Mouse (Mus musculus) liver, embryonic 12.5 days (tissue): ENCODE data around the gene 1110051M20Rik. TPM values are rescaled to one million over a fixed set of nuclear protein-coding genes. Genes with fewer than 3 reads are reported as not detected.

Experiments used
- ATAC-seq: fragments of 200-750 bp; cut with Nextera tagmentation; 2 replicates; pipeline ENCODE4 v1.8.0; 2017; ENCODE audit warnings: moderate number of reproducible peaks, mild to moderate bottlenecking, moderate library complexity
- H3K27ac ChIP-seq: fragments of 300-500 bp; sonication (generic); 2 replicates; pipeline ENCODE4 v1.5.1; 2016; ENCODE audit warnings: mild to moderate bottlenecking
- H3K27me3 ChIP-seq: fragments of 300-500 bp; sonication (generic); replicated peaks from 2 replicates; pipeline ENCODE4 v1.6.1; 2016; ENCODE audit warnings: mild to moderate bottlenecking, moderate library complexity
- H3K36me3 ChIP-seq: fragments of 300-500 bp; sonication (generic); 2 replicates; pipeline ENCODE4 v1.6.1; 2016; ENCODE audit warnings: mild to moderate bottlenecking, moderate library complexity
- H3K4me1 ChIP-seq: fragments of 300-500 bp; sonication (generic); 2 replicates; pipeline ENCODE4 v1.6.1; 2016
- H3K4me2 ChIP-seq: fragments of 300-500 bp; sonication (generic); 2 replicates; pipeline ENCODE4 v1.6.1; 2016; ENCODE audit warnings: mild to moderate bottlenecking, moderate library complexity
- H3K4me3 ChIP-seq: fragments of 300-500 bp; sonication (generic); 2 replicates; pipeline ENCODE4 v1.5.1; 2016; ENCODE audit warnings: mild to moderate bottlenecking, moderate library complexity
- H3K9ac ChIP-seq: fragments of 300-500 bp; sonication (generic); 2 replicates; pipeline ENCODE4 v1.6.1; 2016; ENCODE audit warnings: mild to moderate bottlenecking, moderate library complexity
- H3K9me3 ChIP-seq: fragments of 300-500 bp; sonication (generic); replicated peaks from 2 replicates; pipeline ENCODE4 v1.6.1; 2016; ENCODE audit warnings: mild to moderate bottlenecking, moderate library complexity
- WGBS: fragments of 180-500 bp; shearing (Covaris S2); methylation state at CpG from one replicate; pipeline ENCODE4 v1.1.7; 2016; ENCODE audit not compliant: insufficient replicate concordance; 5-methylcytosine and 5-hydroxymethylcytosine counted together
- polyA plus RNA-seq: library from polyadenylated mRNA; unstranded; fragments of >200 nt; fragmentation: Nextera tagmentation; extraction: Ambion mirVana; gene quantifications from 2 replicates; pipeline ENCODE4 v1.2.1, GENCODE M21; 2016

Gene 1110051M20Rik
- polyA plus RNA-seq, 1 experiment from 2014 or later, result 9.1 TPM

DNA sequence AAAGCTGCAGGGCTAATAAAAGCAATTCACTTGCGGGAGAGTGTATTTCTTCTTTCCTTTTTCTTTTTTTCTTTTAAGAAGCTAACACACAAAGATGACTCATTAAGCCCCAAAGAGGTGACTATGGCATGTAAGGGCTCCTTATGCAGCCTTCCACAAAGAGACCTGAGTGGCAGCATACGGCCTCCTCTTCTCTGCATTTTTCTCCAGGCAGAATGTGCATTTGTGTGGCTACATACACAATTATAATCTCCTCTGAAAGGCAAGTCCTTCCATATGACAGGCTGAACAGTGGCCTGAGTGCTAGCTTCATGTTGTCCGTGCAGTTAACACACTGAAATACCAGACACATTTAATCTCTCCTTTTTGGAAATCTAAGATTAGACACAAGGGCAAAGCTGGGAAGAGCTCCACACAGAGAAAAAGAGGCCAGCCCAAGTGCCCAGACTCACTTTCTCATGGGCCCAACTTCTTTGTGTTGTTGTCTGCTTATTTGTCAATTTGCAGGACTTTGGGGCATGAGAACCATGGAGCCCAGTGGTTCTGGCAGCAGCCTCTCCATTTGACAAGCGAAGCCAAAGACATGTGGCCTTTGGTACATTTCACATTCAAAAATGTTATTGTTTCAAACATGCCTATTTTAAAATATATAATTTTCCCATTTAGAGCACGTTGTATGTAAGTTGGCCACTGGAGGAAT is 7.2 kb downstream of the 1110051M20Rik start:
- Histone ChIP-seq H3K9me3 (no peaks in the 10 kb centered on the region), H3K27me3 (no peaks in the 10 kb centered on the region), H3K4me3 (no peak overlapping the region), H3K4me2 (no peak overlapping the region), H3K4me1 (no peaks in the 10 kb centered on the region), H3K9ac (no peak overlapping the region), H3K36me3 (no peaks in the 10 kb centered on the region), H3K27ac (no peak overlapping the region)
- WGBS, result 70% methylated on average over 5 of the region's 5 CpGs
- ATAC-seq, result no peak

DNA sequence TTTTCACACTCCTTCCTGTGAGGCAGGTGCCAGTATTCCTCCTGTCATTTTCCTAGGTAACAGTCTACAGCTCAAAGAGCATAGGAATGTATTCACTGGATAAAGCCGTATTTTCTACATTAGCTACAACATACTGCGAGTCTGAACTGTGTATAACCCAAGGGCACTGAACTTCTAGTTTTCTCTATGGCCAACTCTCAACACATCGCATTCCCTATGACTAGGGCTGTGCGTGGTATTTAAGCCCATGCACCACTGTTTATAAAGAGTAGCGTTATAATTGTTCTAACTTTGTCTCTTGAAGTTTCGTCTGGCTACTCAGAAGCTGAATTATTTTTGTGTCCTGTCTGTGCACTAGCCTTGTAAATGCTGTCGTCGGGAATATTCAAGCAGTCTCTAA is 7.8 kb downstream of the 1110051M20Rik start:
- Histone ChIP-seq H3K36me3 (no peaks in the 10 kb centered on the region), H3K27me3 (no peaks in the 10 kb centered on the region), H3K27ac (no peak overlapping the region), H3K4me2 (no peak overlapping the region), H3K4me3 (no peak overlapping the region), H3K9ac (no peak overlapping the region), H3K4me1 (no peaks in the 10 kb centered on the region), H3K9me3 (no peaks in the 10 kb centered on the region)
- WGBS, result 78% methylated on average over 8 of the region's 8 CpGs
- ATAC-seq, result no peak

DNA sequence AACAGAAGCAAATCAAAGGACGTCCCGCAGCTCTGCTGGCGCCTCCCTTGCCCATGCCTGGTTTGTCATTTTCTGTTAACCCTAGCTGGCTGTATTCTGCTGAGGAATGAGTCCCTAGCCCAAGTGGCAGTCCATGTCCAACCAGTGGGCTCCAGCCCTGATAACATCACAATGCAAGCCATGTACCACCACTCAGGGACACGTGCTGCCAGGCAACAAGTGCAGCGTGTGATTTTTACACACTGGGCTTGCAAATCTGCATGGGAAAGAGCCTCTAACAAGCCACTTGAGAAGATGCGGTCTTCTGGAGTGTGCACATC is 13.9 kb downstream of the 1110051M20Rik start:
- WGBS, result 66% methylated on average over 6 of the region's 6 CpGs
- H3K9ac ChIP-seq, result no peak overlapping the region

DNA sequence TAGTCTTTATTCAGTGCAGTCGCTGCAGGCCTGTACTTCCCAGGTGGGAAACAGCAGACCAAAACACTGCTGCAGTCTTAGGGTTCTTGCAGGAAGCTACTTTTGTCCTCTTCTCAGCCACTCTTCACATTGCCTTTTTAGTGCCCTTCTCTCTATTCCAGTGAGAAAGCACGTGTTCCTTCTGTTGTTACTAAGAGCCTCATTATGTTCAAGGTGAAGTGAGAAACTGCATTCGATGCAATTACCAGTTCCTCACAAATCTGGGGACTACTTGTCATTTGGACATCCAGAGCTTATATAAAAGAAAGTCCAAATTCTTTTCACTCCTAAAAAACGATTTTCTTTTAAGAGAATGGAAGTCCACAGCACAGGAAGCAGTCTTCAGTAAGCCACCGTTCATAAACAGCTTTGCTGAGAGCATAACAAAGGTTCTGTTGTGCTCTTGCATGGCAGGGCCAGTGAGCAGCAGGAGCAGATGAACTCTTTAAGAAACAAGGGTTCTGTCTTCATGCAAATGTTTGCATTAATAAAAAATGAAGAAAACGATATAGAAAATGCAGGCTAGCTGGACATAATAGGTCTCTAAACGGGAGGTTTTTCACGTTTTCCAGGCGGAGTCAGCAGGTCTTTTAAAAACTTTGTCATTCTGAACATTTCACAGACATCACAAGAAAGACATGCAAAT is 14.4 kb downstream of the 1110051M20Rik start:
- H3K9me3 ChIP-seq, result no peaks in the 10 kb centered on the region
- H3K4me3 ChIP-seq, result no peak overlapping the region
- 49% methylated on average over 9 of the region's 9 CpGs for WGBS
- H3K27me3 ChIP-seq, result no peaks in the 10 kb centered on the region
- H3K36me3 ChIP-seq, result no peaks in the 10 kb centered on the region
- ATAC-seq, result no peak
- H3K4me1 ChIP-seq, result no peaks in the 10 kb centered on the region
- no peak overlapping the region for H3K9ac ChIP-seq
- H3K4me2 ChIP-seq, result no peak overlapping the region
- H3K27ac ChIP-seq, result no peak overlapping the region

More for the DNA sequence above, 13.9 kb downstream of the 1110051M20Rik start:
- H3K9me3 ChIP-seq, result no peaks in the 10 kb centered on the region
- no peak overlapping the region for H3K4me2 ChIP-seq
- no peaks in the 10 kb centered on the region for H3K4me1 ChIP-seq
- H3K27ac ChIP-seq, result no peak overlapping the region
- H3K27me3 ChIP-seq, result no peaks in the 10 kb centered on the region
- H3K4me3 ChIP-seq, result no peak overlapping the region
- ATAC-seq, result no peak
- H3K36me3 ChIP-seq, result no peaks in the 10 kb centered on the region

DNA sequence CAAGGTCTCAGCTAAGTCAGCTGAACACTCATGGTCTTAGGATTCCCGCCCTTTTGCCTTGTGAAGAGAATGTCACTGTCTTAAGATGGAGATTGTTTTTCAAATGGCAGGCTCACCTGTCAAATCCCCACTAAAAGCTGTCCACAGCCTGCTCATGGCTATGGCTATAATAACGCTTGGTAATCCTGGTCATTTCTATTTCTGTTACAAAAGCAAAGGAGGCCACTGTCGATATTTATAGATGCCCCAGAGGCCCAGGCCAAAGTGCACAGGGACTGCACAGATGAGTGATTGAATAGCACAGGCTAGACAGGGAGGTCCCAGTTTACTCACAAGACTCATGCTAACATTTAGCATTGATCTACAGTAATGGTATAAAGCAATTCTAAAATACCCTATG is 15.4 kb downstream of the 1110051M20Rik start:
- ATAC-seq, result no peak
- H3K4me1 ChIP-seq, result no peaks in the 10 kb centered on the region
- no peaks in the 10 kb centered on the region for H3K27me3 ChIP-seq
- H3K4me3 ChIP-seq, result no peak overlapping the region
- H3K9me3 ChIP-seq, result no peaks in the 10 kb centered on the region
- H3K27ac ChIP-seq, result no peak overlapping the region
- H3K36me3 ChIP-seq, result no peaks in the 10 kb centered on the region
- H3K4me2 ChIP-seq, result no peak overlapping the region
- H3K9ac ChIP-seq, result no peak overlapping the region
- WGBS, result 72% methylated on average over 3 of the region's 3 CpGs

DNA sequence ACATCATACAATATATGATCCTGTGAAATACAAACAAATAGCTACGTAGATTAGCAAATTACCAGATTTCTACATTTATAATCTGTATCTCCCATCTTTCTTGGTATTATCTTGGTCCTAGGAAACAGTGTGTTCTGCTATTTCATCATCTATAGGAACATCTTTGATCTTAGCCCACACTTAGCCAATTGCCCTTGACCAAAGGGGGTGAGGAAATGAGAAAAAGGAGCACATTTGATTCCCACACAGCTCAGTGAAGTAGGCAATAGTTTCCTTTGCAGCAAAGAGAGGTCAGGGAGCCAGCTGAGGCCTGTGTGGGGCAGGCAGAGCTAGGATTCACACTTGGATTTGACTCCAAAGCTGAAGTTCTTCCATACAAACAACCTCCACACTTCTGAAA is 18.2 kb downstream of the 1110051M20Rik start:
- no peak overlapping the region for H3K9ac ChIP-seq
- no peak overlapping the region for H3K27ac ChIP-seq
- H3K4me3 ChIP-seq, result no peak overlapping the region
- no peaks in the 10 kb centered on the region for H3K4me1 ChIP-seq
- H3K9me3 ChIP-seq, result no peaks in the 10 kb centered on the region
- WGBS, result 77% methylated on average over 1 of the region's 1 CpGs
- H3K4me2 ChIP-seq, result no peak overlapping the region
- no peak for ATAC-seq
- H3K27me3 ChIP-seq, result no peaks in the 10 kb centered on the region
- H3K36me3 ChIP-seq, result no peaks in the 10 kb centered on the region

DNA sequence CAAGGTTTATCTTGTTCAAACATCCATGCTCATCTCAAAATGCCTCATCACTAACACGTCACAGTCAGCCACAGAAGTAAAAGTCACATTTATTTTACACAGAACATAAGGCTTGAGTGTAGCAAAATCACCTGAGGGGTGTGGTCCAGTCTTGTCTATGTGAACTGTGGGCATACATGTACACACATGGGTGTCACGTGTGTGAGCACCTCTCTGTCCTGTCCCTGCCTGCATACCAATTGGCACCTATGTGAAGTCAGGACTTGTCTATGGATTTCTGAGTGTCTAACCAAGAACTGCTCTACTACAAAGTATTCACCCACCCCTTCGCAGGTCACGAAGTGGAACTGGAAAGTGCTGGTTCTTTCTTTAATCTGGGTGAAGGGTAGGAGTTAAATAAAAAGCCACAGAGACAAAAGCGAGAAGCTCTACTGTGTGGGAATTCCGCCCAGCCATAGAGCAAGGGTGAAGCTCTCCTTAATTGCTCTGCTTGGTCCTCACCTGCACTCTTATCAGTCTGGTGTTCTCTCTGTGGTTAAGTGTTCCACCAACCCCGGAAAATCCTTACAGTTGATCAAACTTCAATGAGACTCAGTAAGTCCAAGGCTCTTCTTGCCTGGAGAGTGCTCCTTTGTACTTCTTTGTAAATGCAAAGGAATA is 20.3 kb downstream of the 1110051M20Rik start:
- ATAC-seq, result no peak
- H3K4me3 ChIP-seq, result no peak overlapping the region
- H3K9ac ChIP-seq, result no peak overlapping the region
- WGBS, result 65% methylated on average over 7 of the region's 7 CpGs
- H3K9me3 ChIP-seq, result no peaks in the 10 kb centered on the region
- H3K27me3 ChIP-seq, result no peaks in the 10 kb centered on the region
- no peaks in the 10 kb centered on the region for H3K4me1 ChIP-seq
- no peaks in the 10 kb centered on the region for H3K36me3 ChIP-seq
- H3K4me2 ChIP-seq, result no peak overlapping the region
- no peak overlapping the region for H3K27ac ChIP-seq

DNA sequence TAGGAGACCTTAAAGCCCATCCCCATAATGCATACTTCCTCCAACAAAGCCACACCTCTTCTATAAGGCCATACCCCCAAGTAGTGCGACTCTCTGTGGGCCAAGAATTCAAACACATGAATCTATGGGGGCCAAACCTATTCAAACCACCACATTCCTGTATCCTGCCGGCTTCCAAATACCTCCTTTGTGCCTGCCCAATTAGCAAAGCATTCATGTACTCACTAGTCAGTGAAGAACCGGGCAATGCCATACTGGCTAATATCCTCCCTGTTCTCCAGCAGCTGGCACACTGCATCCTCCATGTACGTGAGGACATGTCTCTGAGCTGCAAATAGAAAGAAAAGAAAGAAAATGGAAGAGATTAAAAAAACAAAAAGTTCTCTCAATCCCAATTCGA is 22.9 kb downstream of the 1110051M20Rik start:
- no peak overlapping the region for H3K4me2 ChIP-seq
- 73% methylated on average over 5 of the region's 5 CpGs for WGBS
- no peak overlapping the region for H3K4me3 ChIP-seq
- H3K27ac ChIP-seq, result no peak overlapping the region
- no peaks in the 10 kb centered on the region for H3K9me3 ChIP-seq
- no peak overlapping the region for H3K9ac ChIP-seq
- H3K4me1 ChIP-seq, result no peaks in the 10 kb centered on the region
- H3K36me3 ChIP-seq, result no peaks in the 10 kb centered on the region
- no peaks in the 10 kb centered on the region for H3K27me3 ChIP-seq
- ATAC-seq, result no peak

DNA sequence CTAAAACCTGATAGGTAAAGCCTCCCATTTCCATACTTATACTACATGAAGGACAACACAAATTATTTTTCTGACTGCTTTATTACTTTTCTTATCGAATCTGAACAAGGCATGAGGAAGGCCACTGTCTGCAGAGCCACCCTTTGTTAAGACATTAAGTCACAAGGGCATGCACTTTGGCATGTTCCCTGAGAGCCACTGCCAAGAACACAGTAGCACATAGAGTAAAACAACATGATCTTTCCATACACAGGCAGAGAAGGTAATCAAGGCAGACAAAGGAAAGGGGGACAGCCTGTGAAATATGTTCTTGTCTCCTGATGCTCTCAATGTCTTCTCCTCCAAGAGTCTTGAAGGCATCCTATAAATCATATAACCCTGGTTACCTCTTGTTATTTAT is 30.7 kb downstream of the 1110051M20Rik start:
- no peaks in the 10 kb centered on the region for H3K9me3 ChIP-seq
- H3K9ac ChIP-seq, result no peak overlapping the region
- ATAC-seq, result no peak
- WGBS, result 54% methylated on average over 1 of the region's 1 CpGs
- no peak overlapping the region for H3K27ac ChIP-seq
- no peaks in the 10 kb centered on the region for H3K36me3 ChIP-seq
- no peak overlapping the region for H3K4me2 ChIP-seq
- no peaks in the 10 kb centered on the region for H3K4me1 ChIP-seq
- no peaks in the 10 kb centered on the region for H3K27me3 ChIP-seq
- H3K4me3 ChIP-seq, result no peak overlapping the region

DNA sequence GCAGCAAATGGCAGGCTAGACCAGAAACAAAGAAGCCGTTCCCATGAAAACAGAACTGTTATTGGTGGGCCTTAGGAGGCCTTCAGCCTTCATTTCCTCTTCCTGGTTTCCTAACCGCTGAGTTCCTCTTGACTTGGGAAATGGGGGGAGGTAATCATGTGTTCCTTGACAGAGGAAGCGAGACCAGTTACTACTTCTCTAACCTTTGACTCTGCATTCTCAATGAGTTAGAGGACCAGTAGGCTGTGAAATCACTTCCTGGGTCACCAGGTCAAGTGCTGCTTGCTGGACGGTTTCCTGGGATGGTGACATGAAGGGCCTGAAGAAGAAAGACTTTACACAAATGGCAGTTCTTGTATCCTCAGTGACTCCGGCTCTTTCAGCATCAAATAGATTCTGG is 32.1 kb downstream of the 1110051M20Rik start:
- H3K4me3 ChIP-seq, result no peak overlapping the region
- no peak for ATAC-seq
- no peaks in the 10 kb centered on the region for H3K4me1 ChIP-seq
- H3K27ac ChIP-seq, result no peak overlapping the region
- no peak overlapping the region for H3K4me2 ChIP-seq
- H3K9me3 ChIP-seq, result no peaks in the 10 kb centered on the region
- no peak overlapping the region for H3K9ac ChIP-seq
- H3K36me3 ChIP-seq, result no peaks in the 10 kb centered on the region
- H3K27me3 ChIP-seq, result no peaks in the 10 kb centered on the region
- 47% methylated on average over 5 of the region's 5 CpGs for WGBS

DNA sequence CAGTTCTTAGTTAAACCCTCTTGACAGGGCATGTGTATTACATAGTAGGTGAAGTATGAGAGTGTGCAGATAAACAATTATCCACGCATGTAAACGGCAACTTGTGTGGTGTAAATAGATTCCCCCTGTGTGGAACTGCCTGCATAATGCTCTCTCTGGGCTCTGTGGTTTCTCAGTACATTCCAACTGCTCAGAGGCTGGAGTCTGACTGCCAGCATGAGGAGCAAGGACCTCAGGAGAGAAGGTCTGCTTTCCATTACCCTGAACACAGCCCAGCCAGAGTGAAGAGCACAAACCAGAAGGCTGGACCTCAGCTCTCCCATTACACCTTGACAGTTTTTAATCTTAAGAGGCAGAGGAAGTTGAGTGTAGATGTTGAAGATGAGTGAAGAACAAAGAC is 33.0 kb downstream of the 1110051M20Rik start:
- Histone ChIP-seq H3K27me3 (no peaks in the 10 kb centered on the region), H3K9me3 (no peaks in the 10 kb centered on the region), H3K9ac (no peak overlapping the region), H3K36me3 (no peaks in the 10 kb centered on the region), H3K27ac (no peak overlapping the region), H3K4me3 (no peak overlapping the region), H3K4me1 (no peaks in the 10 kb centered on the region), H3K4me2 (no peak overlapping the region)
- no peak for ATAC-seq
- 73% methylated on average over 2 of the region's 2 CpGs for WGBS

DNA sequence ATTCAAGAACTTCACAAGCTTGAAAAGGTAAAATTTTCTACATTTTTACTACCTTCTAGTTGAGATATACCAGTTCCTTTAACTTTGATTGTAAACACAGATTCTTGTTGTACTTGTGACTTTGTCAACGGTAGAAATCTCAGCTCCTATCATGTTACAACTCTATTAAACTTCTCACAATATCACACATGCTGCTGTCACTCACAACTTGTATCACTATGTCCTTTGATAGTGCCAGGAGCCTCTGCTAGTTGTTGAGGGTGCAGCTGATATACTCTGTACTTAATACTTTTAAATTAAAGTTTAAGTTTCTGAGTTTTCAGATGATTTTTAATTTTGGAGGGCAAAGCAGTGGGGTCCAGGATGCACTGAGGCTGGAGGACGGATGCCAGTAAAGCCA is 36.5 kb downstream of the 1110051M20Rik start:
- Histone ChIP-seq H3K27me3 (no peaks in the 10 kb centered on the region), H3K27ac (no peak overlapping the region), H3K4me1 (no peaks in the 10 kb centered on the region), H3K4me2 (no peak overlapping the region), H3K9me3 (no peaks in the 10 kb centered on the region), H3K4me3 (no peak overlapping the region), H3K9ac (no peak overlapping the region), H3K36me3 (no peaks in the 10 kb centered on the region)
- 67% methylated on average over 2 of the region's 2 CpGs for WGBS
- ATAC-seq, result no peak
